Mouse (Mus musculus): ENCODE data around the gene Obox8.

Gene Obox8

DNA sequence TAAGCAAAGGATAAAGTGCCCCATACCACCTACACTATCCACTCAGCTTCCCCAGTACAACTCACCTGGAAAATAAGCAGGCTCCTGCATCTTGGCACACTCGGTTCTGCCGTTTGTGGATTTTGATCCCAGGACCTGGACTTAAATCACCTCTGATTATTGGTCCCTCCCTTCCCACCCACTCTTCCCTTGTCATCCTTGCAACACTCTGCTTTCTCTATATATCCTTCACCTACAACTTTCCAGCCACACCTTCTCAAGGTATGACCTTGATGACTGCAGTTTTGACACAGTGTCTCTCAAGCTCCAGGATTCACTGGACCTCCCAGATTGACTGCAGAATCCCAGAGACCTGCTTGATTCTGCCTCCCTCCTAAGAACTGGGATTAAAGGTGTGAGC, at the start of gene Obox8:
TSS of gene Obox8 (minus strand) at position 101 of the 400 bp plus-strand sequence.
- DNase-seq, result no peak

DNA sequence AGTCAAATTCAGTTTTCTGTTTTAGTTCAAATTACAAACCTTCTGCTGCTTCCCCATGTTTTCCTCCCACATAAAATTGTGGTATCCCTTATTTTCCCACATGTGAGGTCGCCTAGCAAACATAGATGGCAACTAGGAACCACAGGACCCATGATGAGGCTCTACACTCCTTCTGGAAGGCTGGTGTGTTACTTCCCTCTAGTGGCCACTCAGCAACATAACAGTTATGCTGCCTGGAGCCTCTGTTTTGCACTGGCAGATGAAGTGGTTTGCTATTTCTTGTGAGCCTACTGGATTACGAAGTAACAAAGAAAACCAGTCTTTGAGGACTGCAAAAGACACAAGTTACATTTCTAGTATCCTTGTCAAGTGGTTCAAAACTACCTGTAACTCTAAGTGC, 16.1 kb downstream of the Obox8 start:
- DNase-seq, result peak in 1 of 2 experiments; percentile 5

DNA sequence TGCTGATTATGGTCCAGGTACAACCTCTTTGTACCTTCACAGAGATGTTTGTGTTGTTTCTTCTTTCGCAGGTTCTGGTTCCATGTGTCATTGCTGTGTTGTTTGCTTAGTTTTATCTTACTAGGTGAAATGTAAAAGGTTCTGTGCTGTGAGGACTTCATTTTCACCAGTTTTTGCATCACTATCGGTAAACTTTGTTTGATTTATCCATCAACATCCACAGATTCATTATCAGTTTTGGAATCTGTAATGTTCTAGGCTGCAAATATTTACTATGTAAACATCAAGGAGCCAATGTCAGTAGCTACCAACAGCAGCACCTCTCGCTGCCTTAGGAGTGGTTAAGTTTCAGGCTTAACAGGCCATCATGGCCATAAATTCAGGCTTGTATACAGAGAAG, 24.7 kb downstream of the Obox8 start:
- no peak for DNase-seq

DNA sequence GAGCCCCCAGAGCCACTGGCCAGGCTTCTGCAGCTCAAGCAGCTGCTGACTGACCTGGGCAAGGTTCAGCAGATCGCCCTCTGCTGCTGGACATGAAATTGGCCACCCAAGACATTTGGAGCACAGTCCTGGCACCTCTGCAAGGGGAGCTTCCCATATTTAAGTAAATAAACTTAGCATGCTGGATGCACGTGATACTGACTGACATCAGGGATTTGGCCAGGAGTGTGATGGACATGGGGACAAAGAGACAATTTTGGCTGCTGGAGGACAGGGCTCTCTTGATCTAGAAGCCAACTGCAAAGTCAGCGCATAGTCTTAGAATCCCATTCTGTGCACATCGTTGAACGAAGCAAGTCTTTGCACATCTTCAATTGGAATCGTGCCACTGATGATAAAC, 25.8 kb downstream of the Obox8 start:
- DNase-seq, result no peak
